Mouse (Mus musculus) urinary bladder, postnatal 25 days (tissue): Measurements from ENCODE around the gene Fgf10.

ENCODE experiments used
- DNase-seq: peaks from one replicate; pipeline ENCODE4 v3.0.0; 2022; ENCODE audit warnings: low spot score

Fgf10 gene

GRCm38 (mm10) chr13:118669491-118669890 lies at the start of gene Fgf10:
TSS of gene Fgf10 (plus strand) at chr13:118669791.
- no peak for DNase-seq

- DNase-seq: no peak
These were observed 39.7 kb upstream of the Fgf10 start for GRCm38 (mm10) chr13:118629661-118630428.

GRCm38 (mm10) chr13:118631500-118631899 lies 38.1 kb upstream of the Fgf10 start:
- DNase-seq: no peak

DNA sequence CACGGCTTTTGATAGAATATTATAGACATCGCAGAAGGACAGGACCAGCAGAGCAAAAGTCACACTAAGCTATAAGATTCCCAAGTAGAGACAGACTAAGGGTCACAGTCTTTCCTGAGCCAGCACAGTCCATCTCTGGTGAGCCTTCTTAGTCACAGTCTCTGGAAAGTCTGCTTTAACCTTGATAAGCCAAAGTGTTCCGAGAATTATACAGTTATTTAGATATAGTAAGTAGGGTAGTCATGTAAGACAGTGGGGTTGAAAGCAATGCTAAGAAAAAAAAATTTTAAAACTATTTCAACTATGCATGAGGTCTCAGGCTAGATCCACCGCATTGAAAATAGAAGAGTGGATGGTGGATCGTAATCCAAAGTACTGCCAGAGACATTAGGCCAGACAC lies 33.5 kb upstream of the Fgf10 start:
- no peak for DNase-seq

DNA sequence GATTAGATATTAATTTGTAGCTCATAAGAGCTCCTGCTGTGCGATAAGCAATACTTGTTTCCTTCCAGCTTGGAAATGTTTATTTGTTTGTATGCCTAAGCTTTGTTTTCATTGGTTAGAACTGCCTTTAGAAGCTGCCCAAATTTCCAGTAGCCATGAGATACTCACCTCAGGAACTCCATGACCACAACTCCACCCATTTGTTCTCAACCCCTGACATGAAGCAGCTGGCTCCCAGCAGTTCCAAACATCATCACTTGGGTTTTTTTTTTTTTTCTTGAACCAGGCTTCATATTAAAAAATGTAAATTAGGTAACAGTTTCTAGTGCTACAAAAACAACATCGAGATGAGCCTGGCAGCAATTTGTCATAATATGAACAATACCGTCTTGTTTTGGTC lies 27.0 kb upstream of the Fgf10 start:
- no peak for DNase-seq

DNA sequence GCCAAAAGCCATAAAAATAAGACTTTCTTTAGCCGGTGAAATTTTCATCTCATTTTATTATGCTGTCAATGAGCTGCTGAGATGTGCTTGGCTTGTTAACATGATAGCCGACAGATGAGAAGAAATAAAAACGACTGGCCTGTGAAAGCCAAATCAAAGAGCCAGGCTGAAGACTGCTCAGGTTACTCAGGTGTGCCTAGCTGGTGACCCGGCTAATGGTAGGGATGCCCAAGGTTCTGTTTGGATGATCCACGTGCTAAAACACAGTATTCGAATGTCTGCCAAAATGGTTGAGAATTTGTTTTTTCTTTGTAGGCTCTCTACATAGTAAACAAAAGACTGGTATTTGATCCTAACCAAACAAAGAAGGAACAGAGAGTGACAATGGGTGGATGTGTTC lies 26.5 kb upstream of the Fgf10 start:
- no peak for DNase-seq

DNA sequence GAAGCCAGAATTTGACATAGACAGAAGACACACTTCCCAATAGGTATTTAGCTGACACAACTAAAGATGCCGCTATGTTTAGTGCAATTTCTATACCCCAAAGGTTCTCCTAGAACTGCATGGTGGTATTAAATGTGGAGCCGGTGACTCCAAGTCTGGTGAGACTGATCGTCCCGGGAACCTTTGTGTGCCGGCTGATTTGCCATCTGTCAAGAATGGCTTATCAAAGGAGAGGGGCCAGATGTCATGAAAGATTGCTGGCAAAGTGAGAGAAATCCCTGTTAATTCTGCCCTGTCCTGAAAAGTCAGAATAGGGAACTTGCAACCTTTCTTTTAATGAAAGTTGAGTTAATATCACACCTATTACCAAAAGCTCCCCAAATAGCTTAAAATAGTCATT lies 12.6 kb upstream of the Fgf10 start:
- DNase-seq: no peak

DNA sequence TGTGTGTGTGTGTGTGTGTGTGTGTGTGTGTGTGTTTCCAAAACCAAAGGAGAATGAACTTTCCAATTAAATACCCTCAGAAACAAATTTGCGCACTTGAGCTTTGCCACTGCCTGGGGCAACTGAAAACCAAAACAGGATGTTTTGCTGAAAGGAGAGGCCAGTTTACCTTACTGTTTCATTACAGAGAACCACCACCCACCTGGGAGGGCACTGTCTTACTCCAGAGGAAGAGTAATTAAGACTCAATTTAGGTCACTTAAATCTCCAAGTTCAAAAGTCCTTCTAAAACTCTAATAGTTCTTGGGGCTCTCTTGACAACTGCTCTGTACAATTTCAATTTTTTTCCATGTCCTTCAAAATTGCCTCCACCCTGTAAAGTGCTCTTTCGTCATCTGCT lies 11.6 kb upstream of the Fgf10 start:
- DNase-seq: no peak

GRCm38 (mm10) chr13:118658608-118659326 lies 10.8 kb upstream of the Fgf10 start:
- DNase-seq: no peak

DNA sequence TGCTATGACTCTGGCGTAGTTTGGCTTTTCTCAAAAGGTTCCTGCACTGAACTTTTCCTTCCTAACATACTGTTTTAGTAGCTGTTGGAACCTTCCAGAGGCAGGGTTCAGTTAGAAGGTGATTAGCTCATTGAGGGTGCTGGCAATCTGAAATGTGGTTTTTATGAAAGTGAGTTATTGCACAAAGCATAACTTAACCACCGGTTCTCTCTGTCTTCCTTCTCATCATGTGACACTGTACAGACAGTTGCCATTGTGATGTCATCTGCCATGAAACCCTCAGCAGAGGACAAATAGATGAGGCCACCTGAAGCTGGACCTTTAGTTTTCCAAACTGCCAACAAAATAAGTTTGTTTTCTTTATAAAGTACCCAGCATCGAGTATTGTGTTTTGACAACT lies 7.9 kb upstream of the Fgf10 start:
- DNase-seq: no peak

DNA sequence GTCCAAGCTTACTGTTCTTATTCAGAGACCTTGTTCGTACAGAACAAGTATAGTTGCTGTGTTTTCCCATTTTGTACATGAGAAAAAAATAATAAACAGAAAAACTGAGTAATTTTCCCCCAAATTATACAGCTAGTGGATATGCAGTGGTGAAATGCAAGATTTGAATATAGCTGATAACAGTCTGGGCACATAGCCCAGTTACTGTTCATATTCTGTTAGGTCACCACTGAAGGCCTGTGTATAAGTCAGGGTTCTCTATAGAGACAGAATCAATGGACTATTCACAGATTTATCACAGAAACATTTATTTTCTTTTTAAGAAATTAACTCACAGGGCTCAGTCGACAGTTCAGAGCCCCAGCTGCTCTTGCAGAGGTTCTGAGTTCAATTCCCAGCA lies 4.7 kb upstream of the Fgf10 start:
- DNase-seq: no peak

- no peak for DNase-seq
These were observed 9.6 kb downstream of the Fgf10 start for GRCm38 (mm10) chr13:118679228-118679627.

GRCm38 (mm10) chr13:118693049-118693448 lies 23.5 kb downstream of the Fgf10 start:
- DNase-seq: no peak

DNA sequence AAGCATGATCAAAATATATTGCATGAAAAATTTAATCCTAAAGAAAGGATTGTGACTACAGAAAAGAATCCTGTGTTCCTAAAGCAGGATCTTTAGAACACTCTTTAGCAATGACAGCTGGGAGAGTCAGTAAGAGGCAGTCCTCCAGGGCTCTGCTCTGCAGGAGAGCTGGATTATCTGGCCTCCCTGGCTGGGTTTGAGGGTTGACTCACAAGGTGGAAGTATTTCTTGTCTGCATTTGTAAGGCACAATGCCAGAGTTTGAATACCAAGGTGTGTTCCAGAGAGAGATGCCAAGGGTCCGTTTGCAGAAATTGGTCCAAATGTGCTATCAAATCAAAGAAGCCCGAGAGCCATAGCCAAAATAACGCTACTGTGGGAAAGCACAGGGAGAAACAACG lies 25.5 kb downstream of the Fgf10 start:
- no peak for DNase-seq

DNA sequence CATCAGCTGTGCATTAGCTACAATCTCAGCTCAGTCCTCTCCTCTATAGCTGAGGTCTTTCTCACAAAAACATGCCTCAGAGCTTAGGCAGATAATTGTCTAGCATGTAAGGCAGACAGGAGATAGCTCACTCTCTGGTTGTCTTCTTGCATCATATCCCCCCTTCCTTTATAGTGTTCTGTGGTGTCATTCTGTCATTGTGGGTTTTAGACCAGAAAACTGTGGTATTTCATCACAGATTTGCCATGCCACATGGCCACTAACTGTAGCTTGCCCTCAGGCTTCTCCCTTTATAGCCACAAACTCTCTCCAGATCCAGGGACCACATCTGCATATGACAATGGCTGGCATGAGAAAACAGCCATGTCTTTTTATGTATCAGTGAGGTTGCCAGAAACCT lies 34.1 kb downstream of the Fgf10 start:
- DNase-seq: no peak

- DNase-seq: no peak
These were observed 36.1 kb downstream of the Fgf10 start for GRCm38 (mm10) chr13:118705716-118706115.

- DNase-seq: no peak
These were observed 40.3 kb downstream of the Fgf10 start for GRCm38 (mm10) chr13:118709912-118710311.

DNA sequence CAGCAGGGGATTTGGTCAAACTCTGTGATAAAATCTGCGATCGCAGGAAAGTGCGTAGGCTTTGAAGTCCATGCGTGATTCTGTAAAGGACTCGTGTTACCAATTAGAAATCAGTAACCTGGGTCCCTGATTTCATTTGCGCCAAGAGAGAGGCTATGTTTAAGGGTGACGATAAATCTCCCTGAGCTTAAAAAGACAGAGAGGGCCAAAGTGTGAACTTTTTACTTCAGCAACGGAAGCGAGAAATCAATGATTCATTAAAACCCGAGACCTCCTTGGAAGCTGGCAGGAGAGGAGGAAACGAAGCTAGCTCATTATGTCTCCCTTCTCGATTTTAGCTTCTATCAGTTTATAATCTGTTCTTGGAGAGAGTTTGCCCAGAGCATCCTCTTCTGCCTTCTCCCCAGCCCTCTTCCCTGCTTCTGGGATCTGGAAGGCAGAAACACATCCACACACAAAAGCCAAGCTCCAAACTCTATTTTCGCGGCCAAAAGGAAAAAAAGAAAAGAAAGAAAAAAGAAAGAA lies 44.1 kb downstream of the Fgf10 start:
- no peak for DNase-seq

DNA sequence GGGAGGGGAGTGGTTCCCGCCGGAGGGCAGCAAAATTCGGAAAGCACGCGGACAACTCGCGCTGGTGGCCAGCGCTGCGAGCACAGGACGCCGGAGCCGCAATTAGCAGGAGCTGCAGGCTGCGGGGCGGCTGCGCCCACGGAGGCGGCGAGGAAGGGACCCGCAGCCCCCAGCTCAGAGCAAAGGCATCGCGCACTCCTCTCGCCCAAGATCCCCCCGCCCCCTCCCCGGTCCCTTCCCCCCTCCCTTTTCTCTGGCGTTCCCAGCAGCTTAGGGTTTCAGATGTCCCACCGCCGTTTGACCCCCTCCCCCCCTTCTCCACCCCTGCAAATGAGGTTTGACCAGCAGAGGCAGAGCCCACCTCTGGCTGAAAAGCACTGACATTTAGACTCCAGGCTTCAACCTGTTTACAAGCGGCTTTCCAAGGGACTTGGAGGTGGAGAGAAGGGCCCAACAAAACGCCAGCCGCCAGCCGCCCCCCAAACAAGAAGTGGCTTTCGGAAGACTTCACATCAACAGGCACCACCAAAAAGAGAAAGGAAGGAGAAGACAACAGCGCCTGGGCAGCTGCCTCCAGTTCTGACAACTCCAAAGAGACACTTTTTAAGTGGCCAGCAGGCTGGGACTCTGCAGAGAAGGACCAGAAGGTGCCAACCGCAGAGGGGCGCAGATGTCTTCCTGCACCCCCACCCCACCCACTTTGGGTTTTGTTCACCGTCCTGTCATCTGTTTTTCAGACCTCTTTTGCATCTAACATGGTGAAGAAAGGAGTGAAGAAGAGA lies 44.9 kb downstream of the Fgf10 start:
- no peak for DNase-seq

- no peak for DNase-seq
These were observed 45.8 kb downstream of the Fgf10 start for GRCm38 (mm10) chr13:118715066-118716018.

DNA sequence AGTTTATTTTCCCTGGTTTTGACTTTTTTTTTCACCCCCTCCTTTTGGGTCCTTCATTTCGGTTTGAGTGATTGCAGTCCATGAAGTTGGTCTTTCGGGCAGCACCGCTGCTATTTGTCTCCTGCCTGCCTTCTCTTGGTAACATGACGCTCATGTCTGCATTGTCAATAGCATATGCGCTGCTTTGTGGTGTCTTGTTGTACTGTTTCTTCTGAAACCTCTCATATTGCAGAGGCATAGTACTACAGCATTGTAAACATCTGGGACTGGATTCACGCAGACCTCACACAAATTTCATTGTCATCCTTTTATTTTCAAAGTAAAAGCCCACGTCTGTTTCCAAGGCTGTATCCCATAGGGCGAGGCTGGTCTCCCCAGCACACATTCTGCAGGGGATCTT lies 46.7 kb downstream of the Fgf10 start:
- no peak for DNase-seq

DNA sequence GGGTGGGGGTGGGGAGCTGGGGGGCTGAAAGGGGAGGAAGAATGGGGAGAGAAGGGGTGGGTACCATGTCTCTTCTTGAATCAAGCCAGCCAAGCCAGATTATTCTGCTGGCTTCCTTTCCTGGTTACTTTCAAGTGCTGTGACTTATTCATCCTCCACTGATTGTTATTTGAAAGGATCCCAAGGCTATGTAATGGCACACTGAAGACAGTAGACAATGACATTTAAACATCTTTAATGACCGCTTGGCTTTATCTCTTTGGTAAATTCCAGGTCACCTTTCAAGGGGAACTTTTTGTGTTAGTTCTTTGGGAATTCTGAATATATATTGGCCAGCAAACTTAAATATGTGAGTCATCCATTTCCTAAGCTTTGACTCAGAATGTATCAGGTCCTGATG lies 47.1 kb downstream of the Fgf10 start:
- no peak for DNase-seq
